Mouse (Mus musculus) heart, postnatal 0 days (tissue): Measurements from ENCODE around the gene Mia. TPM values are rescaled to one million over a fixed set of nuclear protein-coding genes. Genes with fewer than 3 reads are reported as not detected.
A peak's percentile ranks its signal among the peaks of the same experiment; 100 is the strongest.

Experiments
- ATAC-seq: fragments of 200-750 bp; cut with Nextera tagmentation; 2 replicates; pipeline ENCODE4 v1.8.0; 2017; ENCODE audit warnings: low read depth, moderate number of reproducible peaks, moderate library complexity; ENCODE audit not compliant: insufficient read depth
- DNase-seq: peaks from one replicate; pipeline ENCODE4 v3.0.0-alpha.2; 2016; ENCODE audit warnings: low spot score
- H3K27ac ChIP-seq: fragments of 300-500 bp; sonication (generic); 2 replicates; pipeline ENCODE4 v1.5.1; 2014; ENCODE audit warnings: low read depth, mild to moderate bottlenecking
- H3K27me3 ChIP-seq: fragments of 300-500 bp; sonication (generic); 2 replicates; pipeline ENCODE4 v1.6.1; 2014; ENCODE audit warnings: low read length, mixed read lengths; ENCODE audit not compliant: control insufficient read depth, insufficient read depth
- H3K36me3 ChIP-seq: fragments of 300-500 bp; sonication (generic); replicated peaks from 2 replicates; pipeline ENCODE4 v1.6.1; 2014; ENCODE audit warnings: low read length, mixed read lengths; ENCODE audit not compliant: control insufficient read depth, insufficient read depth
- H3K4me1 ChIP-seq: fragments of 300-500 bp; sonication (generic); 2 replicates; pipeline ENCODE4 v1.6.1; 2014; ENCODE audit warnings: antibody characterized with exemption; ENCODE audit not compliant: control insufficient read depth, insufficient read depth
- H3K4me2 ChIP-seq: fragments of 300-500 bp; sonication (generic); 2 replicates; pipeline ENCODE4 v1.6.1; 2014; ENCODE audit warnings: low read depth, mild to moderate bottlenecking, low read length, moderate library complexity
- H3K4me3 ChIP-seq: fragments of 300-500 bp; sonication (generic); 2 replicates; pipeline ENCODE4 v1.5.1; 2014; ENCODE audit warnings: low read depth, low read length
- H3K9ac ChIP-seq: fragments of 300-500 bp; sonication (generic); replicated peaks from 2 replicates; pipeline ENCODE4 v1.6.1; 2014; ENCODE audit warnings: low read depth, low read length, mixed read lengths
- H3K9me3 ChIP-seq: fragments of 300-500 bp; sonication (generic); replicated peaks from 2 replicates; pipeline ENCODE4 v1.6.1; 2016; ENCODE audit warnings: low read length; ENCODE audit not compliant: control insufficient read depth
- CTCF ChIP-seq: IDR thresholded peaks from 2 replicates; pipeline ENCODE4 v1.5.1; 2016; ENCODE audit warnings: antibody characterized with exemption, control low read depth, low read depth
- EP300 ChIP-seq: IDR thresholded peaks from 2 replicates; pipeline ENCODE4 v1.6.1; 2016; ENCODE audit warnings: antibody characterized with exemption, low read depth
- WGBS: fragments of 180-500 bp; shearing (Covaris S2); extraction: QIAGEN DNeasy Blood & Tissue Kit; methylation state at CpG from one replicate; pipeline ENCODE4 v1.1.7; 2014; 5-methylcytosine and 5-hydroxymethylcytosine counted together
- microRNA counts: library from miRNA; unstranded; fragments of <30 nt; microRNA quantifications from one replicate; lab custom pipeline; 2015
- microRNA-seq: library from miRNA; unstranded; fragments of <30 nt; microRNA quantifications from one replicate; pipeline ENCODE4, GENCODE M21; 2016
- polyA plus RNA-seq: library from polyadenylated mRNA; unstranded; fragments of >200 nt; fragmentation: Nextera tagmentation; extraction: Ambion mirVana; gene quantifications from 2 replicates; pipeline ENCODE4 v1.2.1, GENCODE M21; 2015
- total RNA-seq: library from RNA; depleted of rRNA; stranded (reverse); fragments of >200 nt; gene quantifications from 2 replicates; pipeline ENCODE4 v1.2.3, GENCODE M21; 2014; ENCODE audit warnings: low replicate concordance; rRNA removed

Mia gene
- total and polyA plus RNA-seq, 2 experiments from 2014 or later = 0.25 TPM; not detected in 1

GRCm38 (mm10) chr7:27133156-27133555, 47.8 kb downstream of the Mia start:
- no peaks in the 10 kb centered on the region for H3K36me3 ChIP-seq
- no peaks in the 10 kb centered on the region for H3K4me1 ChIP-seq
- 40% methylated on average over 12 of the region's 12 CpGs for WGBS
- DNase-seq = no peak
- H3K9ac ChIP-seq = no peak overlapping the region
- 0 out of 2 replicates have a peak, but pooled peaks have one; percentile 36 for ATAC-seq
- H3K4me3 ChIP-seq = no peak overlapping the region
- TF ChIP-seq CTCF (no peak), EP300 (no peak)
- no peaks in the 10 kb centered on the region for H3K27me3 ChIP-seq
- H3K27ac ChIP-seq = no peak overlapping the region
- H3K9me3 ChIP-seq = no peaks in the 10 kb centered on the region
- no peak overlapping the region for H3K4me2 ChIP-seq

GRCm38 (mm10) chr7:27132588-27132987, 48.4 kb downstream of the Mia start:
- DNase-seq (peak; percentile 46), ATAC-seq (no peak)
- no peaks in the 10 kb centered on the region for H3K27me3 ChIP-seq
- no peak overlapping the region for H3K4me2 ChIP-seq
- H3K4me1 ChIP-seq = no peaks in the 10 kb centered on the region
- 10% methylated on average over 10 of the region's 10 CpGs for WGBS
- H3K9me3 ChIP-seq = no peaks in the 10 kb centered on the region
- H3K4me3 ChIP-seq = no peak overlapping the region
- TF ChIP-seq CTCF (peak; percentile 38; the same call in 1 of the 2 replicates), EP300 (no peak)
- H3K27ac ChIP-seq = no peak overlapping the region
- H3K36me3 ChIP-seq = no peaks in the 10 kb centered on the region
- H3K9ac ChIP-seq = no peak overlapping the region

- no peak overlapping the region for H3K4me3 ChIP-seq
- no peaks in the 10 kb centered on the region for H3K9me3 ChIP-seq
- no peak overlapping the region for H3K27ac ChIP-seq
- no peaks in the 10 kb centered on the region for H3K4me1 ChIP-seq
- DNase-seq (no peak), ATAC-seq (no peak)
- no peaks in the 10 kb centered on the region for H3K27me3 ChIP-seq
- 52% methylated on average over 2 of the region's 2 CpGs for WGBS
- H3K4me2 ChIP-seq = no peak overlapping the region
- TF ChIP-seq EP300 (no peak), CTCF (no peak)
- no peaks in the 10 kb centered on the region for H3K36me3 ChIP-seq
- H3K9ac ChIP-seq = no peak overlapping the region
Measured at GRCm38 (mm10) chr7:27131387-27131786, 49.6 kb downstream of the Mia start.

GRCm38 (mm10) chr7:27130521-27131370, 50.2 kb downstream of the Mia start:
- Histone ChIP-seq H3K36me3 (no peaks in the 10 kb centered on the region), H3K4me3 (no peak overlapping the region), H3K27ac (no peak overlapping the region), H3K27me3 (no peaks in the 10 kb centered on the region), H3K4me1 (no peaks in the 10 kb centered on the region), H3K9ac (no peak overlapping the region), H3K4me2 (no peak overlapping the region), H3K9me3 (no peaks in the 10 kb centered on the region)
- TF ChIP-seq CTCF (no peak), EP300 (no peak)
- ATAC-seq (no peak), DNase-seq (no peak)
- WGBS = 86% methylated on average over 22 of the region's 22 CpGs

- ATAC-seq (no peak), DNase-seq (no peak)
- no peak for TF ChIP-seq CTCF
- TF ChIP-seq EP300 = no peak
- Histone ChIP-seq H3K4me2 (no peak overlapping the region), H3K36me3 (no peaks in the 10 kb centered on the region), H3K4me3 (no peak overlapping the region), H3K4me1 (no peaks in the 10 kb centered on the region), H3K27ac (no peak overlapping the region), H3K27me3 (no peaks in the 10 kb centered on the region), H3K9ac (no peak overlapping the region), H3K9me3 (no peaks in the 10 kb centered on the region)
- 85% methylated on average over 12 of the region's 12 CpGs for WGBS
Measured at GRCm38 (mm10) chr7:27129811-27130210, 51.1 kb downstream of the Mia start.

MicroRNAs encoded within 50 kb of the gene (microRNA counts, 519-probe panel; counts per million panel counts)
- microRNA mmu-miR-1191 (lab: Ali Mortazavi, UCI) = not detected

Small RNAs within 50 kb of the gene (microRNA-seq; reads per million reads assigned to microRNA genes)
- not detected for gene Mir1191
- gene Mir3101 = 0.54 reads per million

Other genes starting within 250 kb of the Mia start
- not detected in 2 replicates for gene Cyp2a22, start 241.8 kb downstream of the Mia start, total RNA-seq
- gene Cyp2a22, start 241.8 kb downstream of the Mia start, polyA plus RNA-seq = not detected in 2 replicates
- gene Cyp2a12, start 152.1 kb downstream of the Mia start, total RNA-seq = not detected in 2 replicates
- gene Cyp2a12, start 152.1 kb downstream of the Mia start, polyA plus RNA-seq = not detected in 2 replicates
- gene Cyp2f2, start 61.2 kb downstream of the Mia start, total RNA-seq = 5.4 TPM in 1 of 2 replicates, not detected in the other
- gene Cyp2f2, start 61.2 kb downstream of the Mia start, polyA plus RNA-seq = 0.05 and 14.2 TPM in 2 replicates
- not detected in 2 replicates for gene Cyp2t4, start 27.4 kb downstream of the Mia start, total RNA-seq
- not detected in 2 replicates for gene Cyp2t4, start 27.4 kb downstream of the Mia start, polyA plus RNA-seq
- gene Egln2, start 14.4 kb downstream of the Mia start, total RNA-seq = 71.5 and 76.5 TPM in 2 replicates
- gene Egln2, start 14.4 kb downstream of the Mia start, polyA plus RNA-seq = 42.1 and 42.8 TPM in 2 replicates
- 42.5 and 74.2 TPM in 2 replicates for gene Rab4b, start 2.3 kb downstream of the Mia start, total RNA-seq
- gene Rab4b, start 2.3 kb downstream of the Mia start, polyA plus RNA-seq = 44.4 and 45.9 TPM in 2 replicates
- not detected in 2 replicates for gene Gm21983, start 71 bp downstream of the Mia start, total RNA-seq
- 0.15 TPM in 1 of 2 replicates, not detected in the other for gene Gm21983, start 71 bp downstream of the Mia start, polyA plus RNA-seq
- gene BC024978, start 14.6 kb upstream of the Mia start, total RNA-seq = 1.8 and 4.8 TPM in 2 replicates
- gene BC024978, start 14.6 kb upstream of the Mia start, polyA plus RNA-seq = 2.0 and 2.1 TPM in 2 replicates
- 78.2 and 79.4 TPM in 2 replicates for gene Snrpa, start 15.1 kb upstream of the Mia start, total RNA-seq
- 60.5 and 69.3 TPM in 2 replicates for gene Snrpa, start 15.1 kb upstream of the Mia start, polyA plus RNA-seq
- 5.8 and 14.7 TPM in 2 replicates for gene Itpkc, start 47.5 kb upstream of the Mia start, total RNA-seq
- 1.2 and 1.3 TPM in 2 replicates for gene Itpkc, start 47.5 kb upstream of the Mia start, polyA plus RNA-seq
- 5.8 and 7.2 TPM in 2 replicates for gene Coq8b, start 51.9 kb upstream of the Mia start, total RNA-seq
- gene Coq8b, start 51.9 kb upstream of the Mia start, polyA plus RNA-seq = 10.1 and 11.0 TPM in 2 replicates
- 15.9 and 23.5 TPM in 2 replicates for gene Numbl, start 77.3 kb upstream of the Mia start, total RNA-seq
- 5.6 and 6.2 TPM in 2 replicates for gene Numbl, start 77.3 kb upstream of the Mia start, polyA plus RNA-seq
- 150 TPM in 2 replicates for gene Ltbp4, start 156.5 kb upstream of the Mia start, total RNA-seq
- 56.9 and 61.7 TPM in 2 replicates for gene Ltbp4, start 156.5 kb upstream of the Mia start, polyA plus RNA-seq
- 16.7 and 21.0 TPM in 2 replicates for gene Shkbp1, start 174.9 kb upstream of the Mia start, total RNA-seq
- 14.2 and 18.3 TPM in 2 replicates for gene Shkbp1, start 174.9 kb upstream of the Mia start, polyA plus RNA-seq
- gene Gm20479, start 176.3 kb upstream of the Mia start, total RNA-seq = 2.0 TPM in 1 of 2 replicates, not detected in the other
- 0.46 TPM in 1 of 2 replicates, not detected in the other for gene Gm20479, start 176.3 kb upstream of the Mia start, polyA plus RNA-seq